Mouse (Mus musculus): ENCODE results near the gene Lamtor5. TPM values are rescaled to one million over a fixed set of nuclear protein-coding genes. Genes with fewer than 3 reads are reported as not detected.
"Not testable (repeated sequence)": the region's sequence is repeated elsewhere in the genome, so short reads cannot be mapped to it uniquely, and the experiment has no call there.

Lamtor5 gene
- polyA plus RNA-seq, 1 experiment from 2014 or later, result 177 TPM

- Histone ChIP-seq H3K4me1 (peaks cover 19% of the 10 kb centered on the region), H3K9me3 (no peaks in the 10 kb centered on the region), H3K36me3 (replicated peaks) (no peaks in the 10 kb centered on the region), H3K4me3 (no peak overlapping the region), H3K27me3 (ENCODE audit: poor library complexity, severe bottlenecking) (no peaks in the 10 kb centered on the region), H3K27ac (no peak overlapping the region)
- 59% methylated on average over 4 of the region's 4 CpGs for WGBS
- DNase-seq (ENCODE audit: extremely low spot score, low spot score), result no peak
These were observed 2.7 kb upstream of the Lamtor5 start for GRCm38 (mm10) chr3:107275996-107276395.

GRCm38 (mm10) chr3:107276626-107277025 is 2.0 kb upstream of the Lamtor5 start:
- whole genome bisulfite sequencing, result 88% methylated on average over 3 of the region's 3 CpGs
- H3K27ac ChIP-seq, result no peak overlapping the region

GRCm38 (mm10) chr3:107286123-107286522 is 7.5 kb downstream of the Lamtor5 start:
- no peaks in the 10 kb centered on the region for H3K27me3 ChIP-seq (ENCODE audit: poor library complexity, severe bottlenecking)
- DNase-seq (ENCODE audit: extremely low spot score, low spot score), result no peak
- H3K27ac ChIP-seq, result no peak overlapping the region
- 86% methylated on average over 2 of the region's 2 CpGs for WGBS
- H3K4me1 ChIP-seq, result peaks cover 6% of the 10 kb centered on the region
- peaks cover 33% of the 10 kb centered on the region for H3K36me3 ChIP-seq (replicated peaks)
- no peak overlapping the region for H3K4me3 ChIP-seq
- H3K9me3 ChIP-seq, result no peaks in the 10 kb centered on the region

More at GRCm38 (mm10) chr3:107276626-107277025, 2.0 kb upstream of the Lamtor5 start:
- peaks cover 19% of the 10 kb centered on the region for H3K4me1 ChIP-seq
- no peak for DNase-seq (ENCODE audit: extremely low spot score, low spot score)
- H3K36me3 ChIP-seq (replicated peaks), result no peaks in the 10 kb centered on the region
- no peaks in the 10 kb centered on the region for H3K27me3 ChIP-seq (ENCODE audit: poor library complexity, severe bottlenecking)
- H3K9me3 ChIP-seq, result no peaks in the 10 kb centered on the region
- H3K4me3 ChIP-seq, result no peak overlapping the region

GRCm38 (mm10) chr3:107287346-107287745 is 8.7 kb downstream of the Lamtor5 start:
- H3K9me3 ChIP-seq, result no peaks in the 10 kb centered on the region
- no peak overlapping the region for H3K4me3 ChIP-seq
- peaks cover 10% of the 10 kb centered on the region for H3K4me1 ChIP-seq
- no peak overlapping the region for H3K27ac ChIP-seq
- DNase-seq (ENCODE audit: extremely low spot score, low spot score), result no peak
- H3K27me3 ChIP-seq (ENCODE audit: poor library complexity, severe bottlenecking), result no peaks in the 10 kb centered on the region
- peaks cover 27% of the 10 kb centered on the region for H3K36me3 ChIP-seq (replicated peaks)

- 0 out of 2 replicates have a peak within 1 kb of the TSS, but pooled peaks have one; percentile 44 for H3K27ac ChIP-seq
- H3K4me1 ChIP-seq, result peaks cover 10% of the 10 kb centered on the region
- H3K27me3 ChIP-seq (ENCODE audit: poor library complexity, severe bottlenecking), result no peaks in the 10 kb centered on the region
- H3K36me3 ChIP-seq (replicated peaks), result peaks cover 8% of the 10 kb centered on the region; the same call in 1 of the 2 replicates
- no peak within 1 kb of the TSS for H3K4me3 ChIP-seq
- no peak for DNase-seq (ENCODE audit: extremely low spot score, low spot score)
- H3K9me3 ChIP-seq, result no peaks in the 10 kb centered on the region
- WGBS, result 30% methylated on average over 9 of the region's 9 CpGs
These were observed 12.2 kb downstream of the Lamtor5 start, which contains the start of gene Slc16a4 for GRCm38 (mm10) chr3:107290764-107291381. TSS of gene Slc16a4 (plus strand) at chr3:107291230.

GRCm38 (mm10) chr3:107295672-107296360 is 17.2 kb downstream of the Lamtor5 start:
- Histone ChIP-seq H3K36me3 (replicated peaks) (peaks cover 19% of the 10 kb centered on the region), H3K27me3 (ENCODE audit: poor library complexity, severe bottlenecking) (no peaks in the 10 kb centered on the region), H3K27ac (no peak overlapping the region), H3K4me3 (no peak overlapping the region), H3K4me1 (peaks cover 7% of the 10 kb centered on the region), H3K9me3 (no peaks in the 10 kb centered on the region)
- no peak for DNase-seq (ENCODE audit: extremely low spot score, low spot score)
- 90% methylated on average over 5 of the region's 5 CpGs for WGBS

GRCm38 (mm10) chr3:107296917-107297316 is 18.3 kb downstream of the Lamtor5 start:
- 70% methylated on average over 4 of the region's 4 CpGs for WGBS
- DNase-seq (ENCODE audit: extremely low spot score, low spot score); H3K27me3 ChIP-seq (ENCODE audit: poor library complexity, severe bottlenecking); H3K9me3 ChIP-seq; H3K4me1 ChIP-seq; H3K4me3 ChIP-seq; H3K27ac ChIP-seq: not testable (repeated sequence)
- H3K36me3 ChIP-seq (replicated peaks), result peaks cover 30% of the 10 kb centered on the region

GRCm38 (mm10) chr3:107317338-107317737 is 38.7 kb downstream of the Lamtor5 start:
- H3K4me1 ChIP-seq, result peaks cover 8% of the 10 kb centered on the region
- no peaks in the 10 kb centered on the region for H3K27me3 ChIP-seq (ENCODE audit: poor library complexity, severe bottlenecking)
- H3K9me3 ChIP-seq, result no peaks in the 10 kb centered on the region
- WGBS, result 95% methylated on average over 3 of the region's 3 CpGs
- no peak overlapping the region for H3K4me3 ChIP-seq
- H3K27ac ChIP-seq, result no peak overlapping the region
- no peak for DNase-seq (ENCODE audit: extremely low spot score, low spot score)
- peaks cover 84% of the 10 kb centered on the region for H3K36me3 ChIP-seq (replicated peaks)

- Histone ChIP-seq H3K27me3 (ENCODE audit: poor library complexity, severe bottlenecking) (no peaks in the 10 kb centered on the region), H3K4me1 (peaks cover 39% of the 10 kb centered on the region), H3K36me3 (replicated peaks) (peaks cover 91% of the 10 kb centered on the region), H3K27ac (no peak overlapping the region), H3K4me3 (no peak overlapping the region), H3K9me3 (no peaks in the 10 kb centered on the region)
- 96% methylated on average over 2 of the region's 2 CpGs for WGBS
- no peak for DNase-seq (ENCODE audit: extremely low spot score, low spot score)
These were observed 42.5 kb downstream of the Lamtor5 start for GRCm38 (mm10) chr3:107321141-107321540.

- Histone ChIP-seq H3K4me1 (peaks cover 39% of the 10 kb centered on the region), H3K27ac (no peak overlapping the region), H3K27me3 (ENCODE audit: poor library complexity, severe bottlenecking) (no peaks in the 10 kb centered on the region), H3K36me3 (replicated peaks) (peaks cover 89% of the 10 kb centered on the region), H3K9me3 (no peaks in the 10 kb centered on the region), H3K4me3 (no peak overlapping the region)
- DNase-seq (ENCODE audit: extremely low spot score, low spot score), result no peak
These were observed 43.1 kb downstream of the Lamtor5 start for GRCm38 (mm10) chr3:107321776-107322175.

- H3K4me3 ChIP-seq, result no peak overlapping the region
- peaks cover 75% of the 10 kb centered on the region for H3K4me1 ChIP-seq
- peaks cover 95% of the 10 kb centered on the region for H3K36me3 ChIP-seq (replicated peaks)
- DNase-seq (ENCODE audit: extremely low spot score, low spot score), result no peak
- no peaks in the 10 kb centered on the region for H3K27me3 ChIP-seq (ENCODE audit: poor library complexity, severe bottlenecking)
- WGBS, result 96% methylated on average over 1 of the region's 1 CpGs
- no peak overlapping the region for H3K27ac ChIP-seq
- H3K9me3 ChIP-seq, result no peaks in the 10 kb centered on the region
These were observed 47.8 kb downstream of the Lamtor5 start for GRCm38 (mm10) chr3:107326442-107326841.

GRCm38 (mm10) chr3:107330503-107331424 is 52.1 kb downstream of the Lamtor5 start:
- H3K36me3 ChIP-seq (replicated peaks), result peaks cover 59% of the 10 kb centered on the region
- WGBS, result 89% methylated on average over 28 of the region's 28 CpGs

More at GRCm38 (mm10) chr3:107330503-107331424, 52.1 kb downstream of the Lamtor5 start:
- H3K9me3 ChIP-seq, result no peaks in the 10 kb centered on the region
- H3K4me1 ChIP-seq, result peaks cover 57% of the 10 kb centered on the region
- no peak overlapping the region for H3K27ac ChIP-seq
- DNase-seq (ENCODE audit: extremely low spot score, low spot score), result no peak
- peak overlapping the region; percentile 76 for H3K4me3 ChIP-seq
- no peaks in the 10 kb centered on the region for H3K27me3 ChIP-seq (ENCODE audit: poor library complexity, severe bottlenecking)
